ENCODE assay signal across 8 mouse cellular contexts in the genomic region with DNA sequence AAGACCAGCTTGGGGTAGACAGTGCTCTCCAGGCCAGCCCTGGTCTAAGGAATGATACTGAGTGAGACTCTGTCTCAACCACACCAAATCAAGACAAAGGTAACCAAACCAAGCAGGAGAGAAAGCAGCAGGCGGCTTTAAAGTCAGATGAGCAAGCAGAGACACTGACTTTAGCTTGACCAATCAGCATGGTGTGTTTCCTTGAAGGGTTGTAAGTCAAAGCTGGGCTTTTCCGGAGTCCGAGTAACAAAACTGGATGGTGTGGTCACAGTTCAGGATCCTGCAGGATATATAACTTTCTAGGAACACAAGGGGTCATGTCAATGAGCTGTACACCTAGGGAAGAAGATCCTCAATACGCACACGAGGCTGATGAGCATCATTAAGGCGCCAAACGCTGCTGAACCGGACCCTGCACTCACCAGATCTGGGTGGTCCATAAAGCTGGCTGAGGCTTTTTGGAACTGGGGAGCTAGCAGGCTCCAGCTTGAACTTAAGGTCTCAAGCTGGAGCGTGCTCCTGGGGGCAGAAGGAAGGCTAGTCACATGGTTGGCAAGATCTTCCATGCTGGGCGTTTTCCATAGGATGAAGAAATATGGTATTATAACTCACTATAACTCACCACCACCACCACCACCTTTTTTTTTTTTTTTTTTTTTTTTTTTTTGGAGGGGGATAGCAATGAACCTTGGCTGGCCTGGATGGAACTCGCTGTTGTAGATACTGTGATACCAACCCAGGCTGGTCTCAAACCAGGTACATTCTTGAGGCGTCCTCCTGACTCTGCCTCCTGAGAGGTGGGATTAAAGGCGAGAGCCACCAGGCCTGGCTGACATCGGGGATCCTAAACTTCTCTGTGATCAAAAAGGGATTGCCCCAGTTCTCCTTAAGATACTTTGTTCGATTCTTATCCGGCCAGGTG. TPM values are rescaled to one million over a fixed set of nuclear protein-coding genes. Genes with fewer than 3 reads are reported as not detected.
DNase-seq lines count a peak whose midpoint lies in the region; ATAC-seq and TF ChIP-seq lines count a peak whose summit lies in the region.

No protein-coding gene starts in this region.

- no peak for TF ChIP-seq CTCF in lung, embryonic 14.5 days (IDR thresholded peaks at IDR 0.05; ENCODE audit: low read depth)
- TF ChIP-seq CTCF in olfactory bulb, adult 2 months (IDR thresholded peaks at IDR 0.05; ENCODE audit: insufficient read depth, low read depth, low read length) = no peak

- TF ChIP-seq POLR2A in olfactory bulb, adult 2 months (IDR thresholded peaks at IDR 0.05; ENCODE audit: insufficient read depth, low read depth, low read length) = no peak

- H3K9ac ChIP-seq in lung, embryonic 14.5 days = no peak overlapping the region
- peak overlapping the region; percentile 45; the same call in 1 of the 2 replicates for H3K9ac ChIP-seq in embryonic facial prominence, embryonic 14.5 days (ENCODE audit: low read depth, low read length)
- peak overlapping the region; percentile 95; the same call in 1 of the 2 replicates for H3K9ac ChIP-seq in limb, embryonic 12.5 days (replicated peaks)

- H3K36me3 ChIP-seq in lung, embryonic 14.5 days (ENCODE audit: insufficient read depth) = peaks cover 28% of the 10 kb centered on the region
- H3K36me3 ChIP-seq in embryonic facial prominence, embryonic 14.5 days (ENCODE audit: control insufficient read depth, insufficient read depth, low read length) = peaks cover 25% of the 10 kb centered on the region
- H3K36me3 ChIP-seq in limb, embryonic 12.5 days = peaks cover 26% of the 10 kb centered on the region

- H3K4me1 ChIP-seq in lung, embryonic 14.5 days (ENCODE audit: insufficient read depth) = peaks cover 8% of the 10 kb centered on the region
- peaks cover 12% of the 10 kb centered on the region for H3K4me1 ChIP-seq in embryonic facial prominence, embryonic 14.5 days (ENCODE audit: control insufficient read depth, insufficient read depth, low read length)
- H3K4me1 ChIP-seq in limb, embryonic 12.5 days (replicated peaks) = peaks cover 13% of the 10 kb centered on the region
- peaks cover 7% of the 10 kb centered on the region for H3K4me1 ChIP-seq in olfactory bulb, adult 2 months (ENCODE audit: control insufficient read depth, insufficient read depth, low read length)

- peak overlapping the region; percentile 54 for H3K4me2 ChIP-seq in lung, embryonic 14.5 days
- peak overlapping the region; percentile 46 for H3K4me2 ChIP-seq in embryonic facial prominence, embryonic 14.5 days (ENCODE audit: low read depth, low read length)
- peak overlapping the region; percentile 80 for H3K4me2 ChIP-seq in limb, embryonic 12.5 days

- H3K27me3 ChIP-seq in lung, embryonic 14.5 days (ENCODE audit: insufficient read depth, low read length) = no peaks in the 10 kb centered on the region
- H3K27me3 ChIP-seq in embryonic facial prominence, embryonic 14.5 days (replicated peaks; ENCODE audit: control insufficient read depth, insufficient read depth, low read length) = no peaks in the 10 kb centered on the region
- peaks cover 9% of the 10 kb centered on the region for H3K27me3 ChIP-seq in limb, embryonic 12.5 days

- ATAC-seq in lung, embryonic 14.5 days (ENCODE audit: insufficient read depth) = peak; percentile 39
- peak; percentile 13; the same call in 1 of the 2 replicates for ATAC-seq in embryonic facial prominence, embryonic 14.5 days (ENCODE audit: low read depth)
- peak; percentile 40 for ATAC-seq in limb, embryonic 12.5 days (ENCODE audit: insufficient number of reproducible peaks, insufficient read depth, low FRiP score, low TSS enrichment, low read depth)

- DNase-seq in lung, embryonic 14.5 days = no peak
- no peak for DNase-seq in lung, adult 18-20 months
- no peak for DNase-seq in embryonic facial prominence, embryonic 14.5 days (ENCODE audit: low spot score)
- DNase-seq in thymus, postnatal 36 days = no peak
- no peak for DNase-seq in T-cell, adult 2 months (ENCODE audit: low spot score)
- DNase-seq in urinary bladder, adult 2 months (ENCODE audit: low spot score) = no peak

- H3K9me3 ChIP-seq in lung, embryonic 14.5 days (ENCODE audit: low read depth, low read length) = no peaks in the 10 kb centered on the region
- no peaks in the 10 kb centered on the region for H3K9me3 ChIP-seq in embryonic facial prominence, embryonic 14.5 days (ENCODE audit: control insufficient read depth, low read length)
- H3K9me3 ChIP-seq in limb, embryonic 12.5 days = no peaks in the 10 kb centered on the region

- H3K4me3 ChIP-seq in lung, embryonic 14.5 days (ENCODE audit: low read depth, low read length) = peak overlapping the region; percentile 97
- peak overlapping the region; percentile 99 for H3K4me3 ChIP-seq in embryonic facial prominence, embryonic 14.5 days (ENCODE audit: low read depth, low read length)
- H3K4me3 ChIP-seq in limb, embryonic 12.5 days (replicated peaks) = peak overlapping the region; percentile 97
- H3K4me3 ChIP-seq in olfactory bulb, adult 2 months (ENCODE audit: insufficient read depth, low read depth, low read length) = peak overlapping the region; percentile 30

- WGBS in lung, embryonic 14.5 days = 46% methylated on average over 16 of the region's 16 CpGs
- WGBS in embryonic facial prominence, embryonic 14.5 days = 54% methylated on average over 16 of the region's 16 CpGs
- 60% methylated on average over 16 of the region's 16 CpGs for WGBS in limb, embryonic 12.5 days
- WGBS in olfactory bulb, adult 2 months = 53% methylated on average over 16 of the region's 16 CpGs

- H3K27ac ChIP-seq in lung, embryonic 14.5 days (ENCODE audit: low read depth) = no peak overlapping the region
- H3K27ac ChIP-seq in embryonic facial prominence, embryonic 14.5 days (replicated peaks; ENCODE audit: low read depth, low read length) = no peak overlapping the region; the same call in 1 of the 2 replicates
- H3K27ac ChIP-seq in limb, embryonic 12.5 days = no peak overlapping the region
- no peak overlapping the region for H3K27ac ChIP-seq in olfactory bulb, adult 2 months (ENCODE audit: insufficient read depth, low read depth, low read length)

RNA-seq across cellular contexts. Expression of gene Rpl22, which starts 0.6 kb away (rescaled TPM):
- 428 and 464 TPM in 2 replicates for polyA plus RNA-seq in lung, embryonic 14.5 days (2014; fragmentation: Nextera tagmentation; extraction: Ambion mirVana)
- polyA plus RNA-seq in embryonic facial prominence, embryonic 14.5 days (2014; fragmentation: Nextera tagmentation; extraction: Ambion mirVana) = 395 and 470 TPM in 2 replicates
- 405 and 448 TPM in 2 replicates for polyA plus RNA-seq in limb, embryonic 12.5 days (2016; fragmentation: Nextera tagmentation; extraction: Ambion mirVana)
- not detected in 2 replicates for polyA plus RNA-seq in olfactory bulb, adult 2 months (2012; ENCODE audit: insufficient read depth, insufficient read length, low replicate concordance, missing spikeins)
- polyA plus RNA-seq in urinary bladder, adult 2 months (2012; rRNA removed) = 727 and 877 TPM in 2 replicates

RNA-seq across cellular contexts. Expression of gene Rnf207, which starts 6.1 kb away (rescaled TPM):
- polyA plus RNA-seq in lung, embryonic 14.5 days (2014; fragmentation: Nextera tagmentation; extraction: Ambion mirVana) = 0.36 and 0.65 TPM in 2 replicates
- polyA plus RNA-seq in embryonic facial prominence, embryonic 14.5 days (2014; fragmentation: Nextera tagmentation; extraction: Ambion mirVana) = 0.56 and 0.84 TPM in 2 replicates
- polyA plus RNA-seq in limb, embryonic 12.5 days (2016; fragmentation: Nextera tagmentation; extraction: Ambion mirVana) = 0.47 and 0.68 TPM in 2 replicates
- polyA plus RNA-seq in olfactory bulb, adult 2 months (2012; ENCODE audit: insufficient read depth, insufficient read length, low replicate concordance, missing spikeins) = not detected in 2 replicates
- 28.0 and 34.9 TPM in 2 replicates for polyA plus RNA-seq in urinary bladder, adult 2 months (2012; rRNA removed)

RNA-seq across cellular contexts. Expression of gene Chd5, which starts 13.5 kb away (rescaled TPM):
- polyA plus RNA-seq in lung, embryonic 14.5 days (2014; fragmentation: Nextera tagmentation; extraction: Ambion mirVana) = 0.03 and 0.07 TPM in 2 replicates
- polyA plus RNA-seq in embryonic facial prominence, embryonic 14.5 days (2014; fragmentation: Nextera tagmentation; extraction: Ambion mirVana) = 1.4 and 2.0 TPM in 2 replicates
- polyA plus RNA-seq in limb, embryonic 12.5 days (2016; fragmentation: Nextera tagmentation; extraction: Ambion mirVana) = 0.08 and 0.41 TPM in 2 replicates
- 36.3 TPM in 1 of 2 replicates, not detected in the other for polyA plus RNA-seq in olfactory bulb, adult 2 months (2012; ENCODE audit: insufficient read depth, insufficient read length, low replicate concordance, missing spikeins)
- 0.55 and 0.56 TPM in 2 replicates for polyA plus RNA-seq in urinary bladder, adult 2 months (2012; rRNA removed)

RNA-seq across cellular contexts. Expression of gene Icmt, which starts 27.9 kb away (rescaled TPM):
- polyA plus RNA-seq in lung, embryonic 14.5 days (2014; fragmentation: Nextera tagmentation; extraction: Ambion mirVana) = 31.2 and 31.8 TPM in 2 replicates
- polyA plus RNA-seq in embryonic facial prominence, embryonic 14.5 days (2014; fragmentation: Nextera tagmentation; extraction: Ambion mirVana) = 25.1 and 26.9 TPM in 2 replicates
- polyA plus RNA-seq in limb, embryonic 12.5 days (2016; fragmentation: Nextera tagmentation; extraction: Ambion mirVana) = 29.3 and 33.2 TPM in 2 replicates
- polyA plus RNA-seq in olfactory bulb, adult 2 months (2012; ENCODE audit: insufficient read depth, insufficient read length, low replicate concordance, missing spikeins) = not detected in 2 replicates
- 25.2 and 26.2 TPM in 2 replicates for polyA plus RNA-seq in urinary bladder, adult 2 months (2012; rRNA removed)

RNA-seq across cellular contexts. Expression of gene Hes3, which starts 33.4 kb away (rescaled TPM):
- polyA plus RNA-seq in lung, embryonic 14.5 days (2014; fragmentation: Nextera tagmentation; extraction: Ambion mirVana) = not detected in 2 replicates
- not detected in 2 replicates for polyA plus RNA-seq in embryonic facial prominence, embryonic 14.5 days (2014; fragmentation: Nextera tagmentation; extraction: Ambion mirVana)
- polyA plus RNA-seq in limb, embryonic 12.5 days (2016; fragmentation: Nextera tagmentation; extraction: Ambion mirVana) = not detected in 2 replicates
- not detected in 2 replicates for polyA plus RNA-seq in olfactory bulb, adult 2 months (2012; ENCODE audit: insufficient read depth, insufficient read length, low replicate concordance, missing spikeins)
- polyA plus RNA-seq in urinary bladder, adult 2 months (2012; rRNA removed) = not detected in 2 replicates

Comparison
In these comparisons a context has a peak if more than half of its experiments do, and no peak if none do; other contexts are left out.
1. H3K4me3 ChIP-seq: peak in every context shown above with its lines; median percentile 99 in embryonic facial prominence, embryonic 14.5 days; 97 in lung, embryonic 14.5 days; 97 in limb, embryonic 12.5 days; 30 in olfactory bulb, adult 2 months.
2. RNA of gene Rnf207, which starts 6.1 kb away (polyA plus RNA-seq): 28.0 to 34.9 TPM in urinary bladder, adult 2 months; 0.56 to 0.84 TPM in embryonic facial prominence, embryonic 14.5 days, 0.47 to 0.68 TPM in limb, embryonic 12.5 days, 0.36 to 0.65 TPM in lung, embryonic 14.5 days and not detected in olfactory bulb, adult 2 months; every median in the first group is over 10 times any median in the second.
3. Peak in every context shown above with its lines, with median percentiles within 50 percentile points of each other: ATAC-seq and H3K4me2 ChIP-seq.